Mouse (Mus musculus): ENCODE results near the gene Tcaim.
"Not testable (repeated sequence)": the region's sequence is repeated elsewhere in the genome, so short reads cannot be mapped to it uniquely, and the experiment has no call there.

Gene Tcaim

GRCm38 (mm10) chr9:122805053-122805844 lies at the start of gene Tcaim:
Gene Tcaim (plus strand): TSS chr9:122805539.
- DNase-seq (ENCODE audit: low read depth), result peak; percentile 70

- no peak for DNase-seq (ENCODE audit: low read depth)
These were observed 47.7 kb upstream of the Tcaim start for GRCm38 (mm10) chr9:122757614-122758013.

GRCm38 (mm10) chr9:122760111-122760510 lies 45.2 kb upstream of the Tcaim start:
- no peak for DNase-seq (ENCODE audit: low read depth)

DNA sequence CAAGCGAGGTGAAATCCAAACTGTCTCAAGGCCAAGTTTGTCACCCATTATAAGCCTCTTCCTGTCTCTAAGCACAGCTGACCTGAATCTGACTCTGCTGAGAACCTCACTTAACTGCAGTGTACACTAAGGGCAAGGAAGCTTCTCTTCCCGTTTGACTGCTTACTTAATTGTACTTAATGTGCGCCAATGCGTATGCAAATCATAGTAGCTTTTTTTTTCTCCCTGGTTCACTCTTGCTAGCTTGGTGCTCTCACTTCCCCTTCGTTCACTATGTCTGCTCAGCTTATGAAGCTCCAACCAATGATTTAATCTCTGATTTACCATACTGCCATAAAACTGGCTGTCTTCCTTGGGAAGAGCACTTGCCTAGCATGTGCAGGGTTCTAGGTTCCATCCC lies 20.1 kb upstream of the Tcaim start:
- no peak for DNase-seq (ENCODE audit: low read depth)

GRCm38 (mm10) chr9:122786534-122786933 lies 18.8 kb upstream of the Tcaim start:
- no peak for DNase-seq (ENCODE audit: low read depth)

DNA sequence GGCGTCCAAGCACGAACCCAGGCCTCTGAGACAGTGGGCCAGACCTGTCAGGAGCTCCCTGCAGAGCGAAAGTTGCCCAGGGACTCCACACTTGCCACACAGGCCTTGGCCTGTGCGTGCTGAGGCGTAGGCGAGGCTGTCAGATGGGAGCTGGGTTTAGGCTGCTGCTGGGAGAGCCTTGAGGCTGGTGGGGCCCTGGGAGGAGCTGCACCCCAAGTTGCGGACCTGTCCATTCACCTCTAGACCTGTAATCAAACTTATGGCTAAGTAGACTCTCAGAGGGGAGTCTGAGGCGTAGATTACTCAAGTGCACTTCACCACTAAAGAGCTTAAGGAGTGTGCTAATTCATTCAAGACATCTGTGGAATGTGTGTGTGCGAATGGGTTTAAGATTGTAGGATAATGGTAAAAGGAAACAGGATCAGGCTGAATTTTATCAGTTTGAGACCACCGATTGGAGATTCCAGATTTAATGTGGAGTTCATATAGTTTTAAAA lies 554 bp downstream of the Tcaim start:
- DNase-seq (ENCODE audit: low read depth), result no peak

DNA sequence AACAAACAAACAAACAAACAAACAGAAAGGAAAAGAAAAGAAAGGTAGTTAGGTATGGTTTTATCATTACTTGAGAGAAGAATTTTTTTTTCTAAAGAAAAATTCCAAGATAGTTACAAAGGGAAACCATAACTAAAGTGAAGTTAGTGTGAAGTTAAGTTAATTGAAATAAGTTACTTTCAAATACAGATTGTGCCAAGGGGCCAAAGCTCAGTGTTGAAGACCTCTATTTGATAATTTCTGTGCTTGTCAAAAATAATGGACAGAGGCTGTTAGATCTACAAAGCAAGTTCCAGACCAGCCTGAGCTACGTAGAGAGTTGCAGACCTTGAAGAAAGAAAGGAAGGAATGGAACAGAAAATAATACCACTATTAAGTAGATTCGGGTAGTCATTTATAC lies 1.8 kb downstream of the Tcaim start:
- DNase-seq (ENCODE audit: low read depth), result no peak

GRCm38 (mm10) chr9:122810212-122810611 lies 4.9 kb downstream of the Tcaim start:
- DNase-seq (ENCODE audit: low read depth), result no peak

DNA sequence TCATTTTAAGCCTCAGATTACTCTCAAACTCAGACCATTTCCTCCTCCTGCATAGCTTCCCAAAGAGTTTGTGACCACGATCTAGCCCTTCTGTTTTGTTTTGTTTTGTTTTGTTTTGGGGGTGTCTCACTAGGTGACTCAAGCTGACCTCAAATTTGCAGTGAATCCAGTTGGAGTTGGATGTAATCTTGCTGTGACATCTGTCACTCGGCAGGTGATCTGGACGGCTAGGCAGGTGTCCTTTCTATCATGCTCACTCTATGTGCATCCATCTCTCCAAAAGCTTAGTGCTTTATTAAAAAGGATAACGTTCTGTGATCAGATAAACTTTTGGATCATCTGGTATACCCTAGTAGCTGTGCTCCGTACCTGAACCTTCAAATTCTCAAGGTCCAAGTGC lies 7.0 kb downstream of the Tcaim start:
- no peak for DNase-seq (ENCODE audit: low read depth)

DNA sequence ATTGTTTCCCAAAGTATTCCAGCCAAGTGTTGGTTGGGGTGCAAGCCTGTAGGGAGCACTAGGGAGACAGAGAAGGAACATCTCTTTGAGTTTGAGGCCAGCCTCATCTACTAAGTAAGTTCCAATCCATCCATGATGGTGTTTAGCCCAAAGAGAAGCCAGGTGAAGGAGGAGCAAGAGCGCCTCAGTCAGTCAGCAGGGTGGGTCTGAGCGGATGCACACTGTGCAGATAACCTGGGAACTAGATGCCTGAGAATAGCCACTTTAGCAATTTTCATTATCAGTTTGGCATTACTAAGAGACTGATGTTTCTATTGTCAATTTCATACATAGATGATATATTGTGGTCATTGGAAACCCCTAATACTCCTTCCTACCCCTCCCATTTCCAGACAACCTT lies 9.4 kb downstream of the Tcaim start:
- no peak for DNase-seq (ENCODE audit: low read depth)

GRCm38 (mm10) chr9:122815239-122815851 lies 10.0 kb downstream of the Tcaim start:
- no peak for DNase-seq (ENCODE audit: low read depth)

DNA sequence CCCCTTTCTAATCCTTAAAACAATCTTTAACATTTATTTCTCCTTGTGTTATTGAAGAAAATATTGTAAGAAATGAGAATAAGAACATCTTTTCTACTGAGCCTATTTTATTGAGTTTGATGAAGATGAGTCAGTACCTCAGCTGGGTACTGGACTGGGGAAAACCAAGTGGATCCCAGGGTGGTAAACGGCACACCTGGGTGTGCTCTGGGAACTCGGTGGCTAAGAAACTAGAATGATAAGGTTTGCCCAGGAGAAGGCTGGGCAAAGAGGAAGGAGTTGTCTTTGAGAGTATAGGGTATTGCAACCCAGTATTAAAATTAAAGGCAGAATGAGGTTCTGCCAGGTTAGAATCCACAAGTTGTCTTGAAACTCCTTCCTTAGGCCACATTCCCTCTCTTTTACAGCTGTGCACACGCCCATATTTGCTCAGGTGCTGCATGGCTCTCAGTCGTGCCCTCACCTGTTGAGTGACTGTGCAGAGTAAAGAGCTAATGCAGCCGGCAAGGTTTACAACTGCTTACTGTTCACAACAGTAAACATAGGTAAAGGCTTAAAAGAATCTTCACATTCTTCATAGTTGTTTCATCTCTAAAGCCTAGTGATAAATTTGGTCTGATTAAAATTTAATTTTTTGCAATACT lies 18.2 kb downstream of the Tcaim start:
- no peak for DNase-seq (ENCODE audit: low read depth)

DNA sequence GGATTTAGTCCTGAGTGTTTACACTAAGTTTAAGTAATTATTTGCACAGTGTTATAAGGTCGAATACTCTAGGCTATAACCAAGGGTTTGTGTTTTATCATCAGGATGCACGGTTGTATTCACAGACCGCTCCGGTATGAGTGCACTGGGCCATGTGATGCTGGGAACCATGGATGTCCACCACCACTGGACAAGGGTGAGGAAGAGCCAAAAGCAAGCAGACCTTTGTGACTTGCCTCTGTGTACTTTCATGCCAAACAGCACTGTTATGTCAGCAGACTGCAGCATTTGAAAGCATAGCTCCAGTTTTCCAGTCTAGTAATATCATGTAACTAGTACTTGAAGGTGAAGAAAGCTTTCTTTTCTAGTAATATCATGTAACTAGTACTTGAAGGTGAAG lies 21.4 kb downstream of the Tcaim start:
- DNase-seq (ENCODE audit: low read depth), result no peak

DNA sequence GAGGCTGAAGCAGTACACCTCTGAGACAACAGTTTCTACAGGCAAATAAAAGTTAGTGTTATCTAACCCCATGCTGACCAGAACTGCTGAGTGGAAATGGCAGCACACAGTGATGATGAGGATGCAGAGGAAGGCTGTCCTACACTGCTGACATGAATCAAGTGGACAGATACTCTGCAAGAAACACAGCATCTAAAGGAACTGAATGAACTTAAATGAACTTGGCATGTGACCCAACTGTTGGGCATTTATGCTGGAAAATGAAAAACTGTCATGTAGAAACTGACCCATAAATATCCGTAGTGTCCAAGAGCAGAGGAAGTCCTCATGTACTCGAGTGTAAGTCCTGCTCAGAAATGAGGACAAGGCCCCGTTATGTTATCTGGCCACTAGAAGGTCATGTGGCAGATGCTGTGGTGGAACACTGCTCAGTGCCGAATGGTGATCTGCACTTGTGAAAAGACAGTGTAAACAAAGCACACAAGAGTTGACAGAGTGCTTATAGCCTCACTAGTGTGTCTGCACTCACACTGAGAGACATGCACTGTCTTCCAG lies 24.6 kb downstream of the Tcaim start:
- no peak for DNase-seq (ENCODE audit: low read depth)

DNA sequence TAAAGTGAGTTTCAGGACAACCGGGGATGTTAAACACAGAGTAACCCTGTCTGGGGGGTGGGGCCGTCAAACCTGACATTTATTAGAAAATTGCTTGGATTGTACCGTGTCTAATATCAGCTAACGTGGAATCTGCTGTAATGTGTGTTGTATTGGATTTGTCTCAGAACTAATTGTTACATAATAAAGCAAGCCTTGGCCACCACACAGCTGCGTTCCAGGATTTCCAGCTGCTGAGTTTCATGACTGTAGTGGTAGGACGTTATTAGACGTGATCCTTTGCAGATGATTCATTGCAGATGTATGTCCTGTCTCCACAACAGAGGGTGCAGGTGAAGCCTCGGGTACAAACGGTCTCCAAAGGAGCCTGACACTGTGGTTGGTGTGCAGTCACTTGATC lies 30.8 kb downstream of the Tcaim start:
- DNase-seq (ENCODE audit: low read depth), result no peak

DNA sequence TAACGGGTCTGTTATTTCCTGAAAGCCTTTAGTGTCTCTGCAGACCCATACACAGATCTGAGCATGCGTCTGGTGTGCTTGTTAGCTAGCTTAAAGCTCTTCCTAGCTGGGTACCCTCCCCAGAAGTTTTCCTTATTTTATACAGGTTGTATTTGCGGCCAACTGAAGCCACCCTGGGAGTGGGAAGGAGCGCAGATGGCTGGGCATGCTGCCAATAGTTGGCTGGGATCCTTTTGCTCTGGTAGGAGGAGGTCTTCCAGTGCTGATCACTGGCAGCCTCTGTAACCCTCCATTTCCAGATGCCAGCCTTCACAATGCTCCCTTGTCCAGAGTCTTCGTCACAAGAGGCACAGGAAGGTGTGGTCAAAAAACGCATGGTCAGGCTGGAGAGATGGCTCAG lies 31.5 kb downstream of the Tcaim start:
- no peak for DNase-seq (ENCODE audit: low read depth)

- DNase-seq (ENCODE audit: low read depth), result no peak
These were observed 31.9 kb downstream of the Tcaim start for GRCm38 (mm10) chr9:122837216-122837615.

- no peak for DNase-seq (ENCODE audit: low read depth)
These were observed 32.3 kb downstream of the Tcaim start for GRCm38 (mm10) chr9:122837680-122838079.

DNA sequence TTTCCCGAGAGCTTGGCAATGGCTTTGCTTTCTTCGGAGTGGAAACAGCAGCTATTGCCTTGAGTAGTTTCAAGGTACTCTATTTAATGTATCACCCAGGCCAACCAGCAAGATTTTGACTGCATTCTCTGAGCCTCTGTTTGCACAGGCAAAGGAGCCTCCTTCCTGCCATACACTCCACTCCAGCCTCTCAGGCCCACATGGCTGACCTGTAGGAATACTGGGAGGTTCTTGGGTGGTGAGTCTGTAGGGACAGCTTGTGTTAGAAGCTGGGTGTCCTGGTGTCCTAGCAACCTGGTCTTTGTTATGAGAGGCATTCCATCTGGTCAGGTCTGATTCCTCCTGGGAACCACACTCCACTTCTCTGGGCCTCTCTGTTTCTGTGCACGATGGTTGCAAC lies 38.4 kb downstream of the Tcaim start, which contains the start of gene Gm35549:
TSS of gene Gm35549 (minus strand) at position 276 of the 400 bp plus-strand sequence.
- no peak for DNase-seq (ENCODE audit: low read depth)

DNA sequence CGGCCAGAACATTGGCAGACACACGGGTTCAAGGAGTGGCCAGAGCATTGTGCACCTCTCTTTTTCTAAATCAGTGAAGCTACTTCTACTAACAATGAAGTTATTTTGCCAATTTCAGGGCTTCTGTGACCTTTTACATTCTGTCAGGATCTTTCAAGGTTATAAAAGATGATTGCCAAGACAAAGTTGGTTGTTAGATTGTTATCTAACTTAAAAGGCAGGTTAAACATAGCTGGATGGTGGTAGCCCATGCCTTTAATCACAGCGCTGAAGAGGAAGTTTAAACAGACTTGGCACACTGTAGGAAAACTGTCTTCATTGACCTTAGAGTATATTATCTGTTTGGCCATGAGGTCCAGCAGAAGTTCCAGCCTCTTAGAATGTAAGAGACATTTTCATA lies 40.3 kb downstream of the Tcaim start:
- no peak for DNase-seq (ENCODE audit: low read depth)

- no peak for DNase-seq (ENCODE audit: low read depth)
These were observed 40.8 kb downstream of the Tcaim start for GRCm38 (mm10) chr9:122846156-122846555.

- DNase-seq (ENCODE audit: low read depth), result not testable (repeated sequence)
These were observed 42.5 kb downstream of the Tcaim start for GRCm38 (mm10) chr9:122847811-122848311.
